Mouse (Mus musculus): Measurements from ENCODE around the gene Plppr1. TPM values are rescaled to one million over a fixed set of nuclear protein-coding genes. Genes with fewer than 3 reads are reported as not detected.

Plppr1 gene
- 8.7 and 9.6 TPM in 2 replicates for polyA plus RNA-seq (2012; rRNA removed)

- peak; percentile 26 to 57 for DNase-seq (ENCODE audit: extremely low spot score in 1 of 2, low spot score in 1 of 2)
These were observed at the start of gene Plppr1 for GRCm38 (mm10) chr4:49059021-49059401. Gene Plppr1, plus strand, starts transcription at chr4:49059273.

- DNase-seq (ENCODE audit: extremely low spot score in 1 of 2, low spot score in 1 of 2), result no peak
These were observed 42.4 kb upstream of the Plppr1 start for GRCm38 (mm10) chr4:49016701-49017100.

- DNase-seq (ENCODE audit: extremely low spot score in 1 of 2, low spot score in 1 of 2), result no peak
These were observed 35.9 kb upstream of the Plppr1 start for GRCm38 (mm10) chr4:49023221-49023620.

- DNase-seq (ENCODE audit: extremely low spot score in 1 of 2, low spot score in 1 of 2), result no peak
These were observed 20.8 kb upstream of the Plppr1 start for GRCm38 (mm10) chr4:49038311-49038710.

GRCm38 (mm10) chr4:49039854-49040253, 19.2 kb upstream of the Plppr1 start:
- no peak for DNase-seq (ENCODE audit: extremely low spot score in 1 of 2, low spot score in 1 of 2)

GRCm38 (mm10) chr4:49041655-49042054, 17.4 kb upstream of the Plppr1 start:
- no peak for DNase-seq (ENCODE audit: extremely low spot score in 1 of 2, low spot score in 1 of 2)

DNA sequence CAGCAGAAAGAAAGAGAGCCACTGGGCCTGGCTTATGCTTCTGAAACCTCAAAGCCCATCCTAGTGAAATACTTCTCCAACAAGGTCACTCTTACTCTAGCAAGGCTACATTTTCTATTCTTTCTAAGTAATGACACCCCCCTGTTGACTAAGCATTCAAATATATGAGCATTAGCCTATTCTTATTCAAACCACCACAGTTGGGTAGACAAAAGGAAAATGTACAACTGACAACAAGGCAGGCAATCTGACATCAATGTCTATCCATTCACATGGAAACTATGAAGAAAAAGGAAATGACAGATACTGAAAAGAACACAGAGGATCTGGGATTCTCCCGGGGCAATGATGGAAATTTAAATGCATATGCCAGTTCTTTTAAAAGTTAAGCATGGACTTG, 8.4 kb upstream of the Plppr1 start:
- no peak for DNase-seq (ENCODE audit: extremely low spot score in 1 of 2, low spot score in 1 of 2)

- no peak for DNase-seq (ENCODE audit: extremely low spot score in 1 of 2, low spot score in 1 of 2)
These were observed 1.2 kb upstream of the Plppr1 start for GRCm38 (mm10) chr4:49057916-49058315.

GRCm38 (mm10) chr4:49058557-49058956, 516 bp upstream of the Plppr1 start:
- no peak for DNase-seq (ENCODE audit: extremely low spot score in 1 of 2, low spot score in 1 of 2)

- peak in 1 of 2 experiments; percentile 57 for DNase-seq (ENCODE audit: extremely low spot score in 1 of 2, low spot score in 1 of 2)
These were observed 619 bp downstream of the Plppr1 start for GRCm38 (mm10) chr4:49059402-49060381.

GRCm38 (mm10) chr4:49069471-49069870, 10.4 kb downstream of the Plppr1 start:
- no peak for DNase-seq (ENCODE audit: extremely low spot score in 1 of 2, low spot score in 1 of 2)

DNA sequence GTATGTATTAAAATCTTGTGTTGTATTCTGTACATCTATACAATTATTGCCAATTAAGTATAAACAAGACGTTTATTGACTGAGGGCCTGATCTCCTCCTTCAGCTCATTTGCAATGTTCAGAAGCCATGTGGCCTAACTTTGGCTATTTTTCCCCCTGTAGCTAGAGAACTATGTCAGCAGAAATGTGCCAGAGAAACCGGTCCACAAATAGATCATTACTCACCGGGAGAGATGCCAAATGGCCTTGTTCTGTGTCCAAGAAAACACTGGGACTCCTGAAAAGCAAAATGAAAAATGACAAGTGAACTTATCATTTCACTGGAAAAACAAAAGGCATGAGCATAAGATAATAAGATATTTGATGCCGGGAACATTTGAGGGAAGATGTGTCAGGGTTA, 13.8 kb downstream of the Plppr1 start:
- DNase-seq (ENCODE audit: extremely low spot score in 1 of 2, low spot score in 1 of 2), result peak; percentile 39 to 79

- peak in 1 of 2 experiments; percentile 47 for DNase-seq (ENCODE audit: extremely low spot score in 1 of 2, low spot score in 1 of 2)
These were observed 16.8 kb downstream of the Plppr1 start for GRCm38 (mm10) chr4:49075881-49076280.

- no peak for DNase-seq (ENCODE audit: extremely low spot score in 1 of 2, low spot score in 1 of 2)
These were observed 20.3 kb downstream of the Plppr1 start for GRCm38 (mm10) chr4:49079399-49079798.

DNA sequence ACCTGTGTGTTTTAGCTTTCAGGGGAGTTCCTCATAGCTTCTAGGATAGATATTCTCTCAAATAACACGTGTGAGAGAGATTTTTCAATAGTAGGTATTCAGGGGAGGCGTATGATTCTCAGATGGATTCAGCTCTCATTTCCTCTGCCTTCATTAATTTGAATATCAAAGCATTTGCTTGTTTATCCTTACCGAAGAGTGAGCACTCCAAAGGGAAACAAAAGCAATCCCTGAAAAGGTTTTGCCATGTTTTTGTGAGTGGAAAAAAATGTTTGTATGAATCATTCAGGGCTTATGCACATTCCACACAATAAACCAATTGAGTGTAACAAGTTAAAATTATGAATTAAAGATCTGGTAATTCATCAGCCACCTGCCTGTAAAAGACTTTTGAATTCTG, 29.1 kb downstream of the Plppr1 start:
- no peak for DNase-seq (ENCODE audit: extremely low spot score in 1 of 2, low spot score in 1 of 2)

DNA sequence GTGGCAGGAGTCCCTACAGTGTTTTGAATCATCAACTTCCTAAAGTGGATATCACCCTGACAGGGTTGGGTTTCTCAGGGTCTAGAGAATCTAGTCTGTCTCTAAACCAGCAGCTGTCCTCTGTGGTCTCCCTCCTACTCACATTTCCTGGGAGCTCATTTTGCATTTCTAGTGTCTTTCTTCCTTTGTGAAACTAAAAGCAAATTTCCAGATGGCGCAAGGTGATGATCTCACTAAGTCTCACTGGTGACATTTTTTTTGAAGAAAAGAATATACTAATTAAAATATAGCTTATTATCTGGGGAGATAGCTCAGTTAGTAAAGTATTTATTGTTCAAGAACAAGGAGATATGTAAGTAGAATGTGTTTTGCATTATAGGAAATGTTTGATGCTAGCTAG, 31.4 kb downstream of the Plppr1 start:
- no peak for DNase-seq (ENCODE audit: extremely low spot score in 1 of 2, low spot score in 1 of 2)

- no peak for DNase-seq (ENCODE audit: extremely low spot score in 1 of 2, low spot score in 1 of 2)
These were observed 40.4 kb downstream of the Plppr1 start for GRCm38 (mm10) chr4:49099448-49099847.

DNA sequence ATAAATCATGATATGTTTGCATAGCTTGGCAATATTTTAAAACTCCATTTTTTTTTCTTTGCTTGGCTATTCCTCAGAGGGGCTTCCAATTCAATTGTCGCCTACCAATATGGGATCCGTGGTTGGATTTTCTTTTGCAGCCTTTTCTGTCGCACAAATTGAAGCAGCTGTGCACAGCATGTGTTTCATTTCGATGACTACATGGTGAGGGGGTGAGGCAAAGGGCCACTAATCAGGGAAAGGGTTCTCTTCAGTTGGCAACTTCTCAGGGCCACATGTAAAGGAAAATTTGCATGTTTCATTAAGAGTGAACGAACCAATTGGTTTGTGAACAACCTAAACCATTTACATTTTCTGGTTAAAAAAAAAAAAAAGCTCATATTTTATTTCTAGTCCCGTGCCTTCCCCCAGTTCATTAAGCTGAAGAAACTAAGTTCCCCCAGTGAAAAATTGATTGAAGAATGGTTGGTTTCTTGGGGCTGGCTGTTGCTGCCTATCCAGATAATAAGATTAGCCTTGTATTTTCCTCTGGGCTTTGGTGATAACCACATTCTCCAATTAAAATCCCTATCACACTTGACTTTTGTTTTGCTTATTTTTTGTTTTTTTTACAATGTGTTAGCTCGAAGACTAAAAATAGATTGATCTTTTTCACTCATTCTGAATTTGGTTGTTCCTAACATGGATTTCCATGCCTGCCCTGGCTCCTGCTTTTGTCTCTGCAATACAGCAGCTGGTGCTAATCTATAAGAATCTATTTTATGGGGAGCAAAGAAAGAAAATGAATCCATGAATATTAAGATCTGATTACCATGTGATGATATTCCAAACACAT, 43.1 kb downstream of the Plppr1 start:
- no peak for DNase-seq (ENCODE audit: extremely low spot score in 1 of 2, low spot score in 1 of 2)

DNA sequence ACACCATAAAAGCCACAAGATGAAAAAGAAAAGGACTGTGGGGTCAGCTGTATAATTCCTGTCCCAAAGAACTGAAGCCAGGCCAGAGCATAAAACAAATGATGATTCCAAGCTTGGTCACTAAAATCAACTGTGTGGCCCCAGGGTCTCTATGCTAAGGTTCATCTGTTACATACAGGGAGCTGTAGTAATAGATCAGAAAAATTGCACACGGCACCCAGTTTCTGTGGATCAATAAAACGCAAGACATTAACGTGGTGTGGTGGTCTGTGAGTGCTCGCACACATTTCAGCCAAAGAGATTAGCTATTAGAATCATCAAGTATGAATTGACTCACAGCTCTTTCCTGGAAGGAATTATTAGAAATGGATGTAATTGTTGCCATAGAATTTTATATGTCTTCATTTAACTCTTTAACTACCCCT, 43.7 kb downstream of the Plppr1 start:
- DNase-seq (ENCODE audit: extremely low spot score in 1 of 2, low spot score in 1 of 2), result no peak

DNA sequence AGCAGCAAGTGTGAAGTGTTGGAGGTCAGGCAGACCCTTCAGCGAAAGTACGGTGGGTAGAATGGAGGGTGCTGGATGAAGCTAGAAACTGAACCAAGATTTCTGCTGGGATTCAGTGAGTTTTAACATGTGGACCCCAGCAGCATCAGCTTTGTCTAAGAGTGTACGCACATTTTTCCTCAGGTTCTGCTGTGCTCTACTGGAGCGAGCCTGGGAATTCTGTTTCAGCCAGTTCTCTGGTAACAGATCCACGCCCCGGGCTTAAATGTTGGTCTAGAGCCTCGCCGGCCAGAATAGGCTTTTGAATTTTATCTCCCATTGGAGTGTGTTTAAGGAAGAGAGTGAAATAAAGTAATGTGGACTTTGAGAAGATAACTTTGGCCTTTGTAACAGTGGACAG, 45.8 kb downstream of the Plppr1 start:
- DNase-seq (ENCODE audit: extremely low spot score in 1 of 2, low spot score in 1 of 2), result no peak

GRCm38 (mm10) chr4:49107895-49108294, 48.8 kb downstream of the Plppr1 start:
- DNase-seq (ENCODE audit: extremely low spot score in 1 of 2, low spot score in 1 of 2), result no peak

Measured in frontal cortex, adult 2 months (tissue).